Mouse (Mus musculus) adrenal gland, adult 18-20 months (tissue): ENCODE measurements around the gene Olfr1512. TPM values are rescaled to one million over a fixed set of nuclear protein-coding genes. Genes with fewer than 3 reads are reported as not detected.

Source experiments
- total RNA-seq, 2 experiments: library from RNA; stranded (reverse); gene quantifications; 1 replicate in 1 of 2; 2 replicates in 1 of 2; pipeline ENCODE4 v1.2.3; 2021

Gene Olfr1512
- total RNA-seq, 2 experiments from 2014 or later = not detected

Other genes starting within 250 kb of the Olfr1512 start
- gene Supt16, start 181.8 kb downstream of the Olfr1512 start, total RNA-seq = 10 to 100 TPM; 51.5 to 53.1 TPM
- gene Chd8, start 121.4 kb downstream of the Olfr1512 start, total RNA-seq = 10 to 100 TPM; 69.1 to 80.0 TPM
- gene Tox4, start 100.0 kb downstream of the Olfr1512 start, total RNA-seq = 10 to 100 TPM; 64.5 to 66.0 TPM
- 10 to 100 TPM; 31.4 to 37.6 TPM for gene Rab2b, start 99.6 kb downstream of the Olfr1512 start, total RNA-seq
- gene Mettl3, start 74.0 kb downstream of the Olfr1512 start, total RNA-seq = 10 to 100 TPM; 36.6 to 46.3 TPM
- 1 to 10 TPM; 4.6 to 5.2 TPM for gene Sall2, start 50.4 kb downstream of the Olfr1512 start, total RNA-seq
- not detected for gene Olfr1513, start 22.8 kb downstream of the Olfr1512 start, total RNA-seq
- not detected for gene Olfr1511, start 18.2 kb upstream of the Olfr1512 start, total RNA-seq
- not detected for gene Olfr1510, start 35.2 kb upstream of the Olfr1512 start, total RNA-seq
- not detected for gene Olfr1509, start 63.8 kb upstream of the Olfr1512 start, total RNA-seq
- gene Olfr1508, start 88.3 kb upstream of the Olfr1512 start, total RNA-seq = not detected
- gene Olfr1507, start 116.6 kb upstream of the Olfr1512 start, total RNA-seq = not detected